Mouse (Mus musculus) heart, postnatal 14 days (tissue): ENCODE measurements around the gene Hist1h2ab. TPM values are rescaled to one million over a fixed set of nuclear protein-coding genes. Genes with fewer than 3 reads are reported as not detected.

ENCODE experiments used
- DNase-seq, 2 experiments: peaks; one replicate each; pipeline ENCODE4 v3.0.0; 2021 to 2022
- intact Hi-C: fragments of 180-260 bp; cut with DNase I; formaldehyde crosslinking; loops from one replicate; pipeline ENCODE4 v1.15.1; 2025
- total RNA-seq, 2 experiments: library from RNA; stranded (reverse); gene quantifications; 2 replicates each; pipeline ENCODE4 v1.2.3; 2021

Gene Hist1h2ab
- total RNA-seq, 2 experiments from 2014 or later, result 54.2 to 146 TPM

- DNase-seq, result no peak
- intact Hi-C loops, result loop anchor here (5.0 to 10.0 kb wide), 3 partner anchors 312 to 1925 kb away; partner anchors contain the start of genes Hist1h2ag, Hist1h2bj and Hist1h4i
Observed at GRCm38 (mm10) chr13:23749563-23750121, 1.3 kb upstream of the Hist1h2ab start.

- DNase-seq, result no peak
- intact Hi-C loops, result loop anchor here (10.0 kb wide), 1 partner anchor 1927 kb away; no protein-coding TSS in a partner anchor
Observed at GRCm38 (mm10) chr13:23751478-23751956, 591 bp downstream of the Hist1h2ab start.

- DNase-seq, result peak; percentile 82 to 87
Observed at GRCm38 (mm10) chr13:23752067-23752741, 1.3 kb downstream of the Hist1h2ab start, which contains the start of gene Hist1h3b. TSS of gene Hist1h3b (plus strand) at chr13:23752267.

GRCm38 (mm10) chr13:23752742-23753172 lies 1.8 kb downstream of the Hist1h2ab start:
- no peak for DNase-seq
- intact Hi-C loops, result loop anchor here (10.0 kb wide), 1 partner anchor 1928 kb away; no protein-coding TSS in a partner anchor

More at GRCm38 (mm10) chr13:23752067-23752741, 1.3 kb downstream of the Hist1h2ab start, which contains the start of gene Hist1h3b:
- intact Hi-C loops, result loop anchor here (10.0 kb wide), 1 partner anchor 1927 kb away; no protein-coding TSS in a partner anchor

- no peak for DNase-seq
- intact Hi-C loops, result loop anchor here (10.0 kb wide), 1 partner anchor 1929 kb away; no protein-coding TSS in a partner anchor
Observed at GRCm38 (mm10) chr13:23753314-23754078, 2.6 kb downstream of the Hist1h2ab start.

- intact Hi-C loops, result loop anchor here (10.0 kb wide), 1 partner anchor 1930 kb away; no protein-coding TSS in a partner anchor
- DNase-seq, result no peak
Observed at GRCm38 (mm10) chr13:23755000-23755399, 4.1 kb downstream of the Hist1h2ab start.

- intact Hi-C loops, result loop anchor here (10.0 kb wide), 1 partner anchor 1932 kb away; no protein-coding TSS in a partner anchor
- peak; percentile 69 to 85 for DNase-seq
Observed at GRCm38 (mm10) chr13:23756790-23757189, 5.9 kb downstream of the Hist1h2ab start, which contains the start of gene Hist1h4b. TSS of gene Hist1h4b (plus strand) at chr13:23757013.

- DNase-seq, result no peak
- intact Hi-C loops, result loop anchor here (10.0 kb wide), 1 partner anchor 1932 kb away; no protein-coding TSS in a partner anchor
Observed at GRCm38 (mm10) chr13:23757211-23757773, 6.4 kb downstream of the Hist1h2ab start.

GRCm38 (mm10) chr13:23757921-23758320 lies 7.0 kb downstream of the Hist1h2ab start:
- intact Hi-C loops, result loop anchor here (10.0 kb wide), 1 partner anchor 1933 kb away; no protein-coding TSS in a partner anchor
- no peak for DNase-seq

- intact Hi-C loops, result loop anchor here (10.0 kb wide), 1 partner anchor 1935 kb away; no protein-coding TSS in a partner anchor
- DNase-seq, result no peak
Observed at GRCm38 (mm10) chr13:23759251-23759771, 8.4 kb downstream of the Hist1h2ab start.

- no peak for DNase-seq
- intact Hi-C loops, result loop anchor here (5.0 to 10.0 kb wide), 2 partner anchors 1718 to 1935 kb away; partner anchors contain the start of genes Hist1h2ag, Hist1h2bj and Hist1h4i
Observed at GRCm38 (mm10) chr13:23759916-23760239, 9.0 kb downstream of the Hist1h2ab start.

- intact Hi-C loops, result loop anchor here (5.0 kb wide), 1 partner anchor 1718 kb away; the partner anchor contains the start of genes Hist1h2ag, Hist1h2bj and Hist1h4i
- no peak for DNase-seq
Observed at GRCm38 (mm10) chr13:23760240-23760971, 9.5 kb downstream of the Hist1h2ab start.

- DNase-seq, result peak; percentile 96 to 98
- intact Hi-C loops, result loop anchor here (5.0 kb wide), 1 partner anchor 1719 kb away; the partner anchor contains the start of genes Hist1h2ag, Hist1h2bj and Hist1h4i
Observed at GRCm38 (mm10) chr13:23760972-23761864, 10.3 kb downstream of the Hist1h2ab start, which contains the start of gene Hist1h4a. TSS of gene Hist1h4a (minus strand) at chr13:23761230.

GRCm38 (mm10) chr13:23761871-23762821 lies 11.2 kb downstream of the Hist1h2ab start, which contains the start of gene Hist1h3a:
TSS of gene Hist1h3a (minus strand) at chr13:23762386.
- intact Hi-C loops, result loop anchor here (5.0 kb wide), 1 partner anchor 1720 kb away; the partner anchor contains the start of genes Hist1h2ag, Hist1h2bj and Hist1h4i
- DNase-seq, result peak in 1 of 2 experiments; percentile 59

- no peak for DNase-seq
- intact Hi-C loops, result loop anchor here (5.0 kb wide), 1 partner anchor 1721 kb away; the partner anchor contains the start of genes Hist1h2ag, Hist1h2bj and Hist1h4i
Observed at GRCm38 (mm10) chr13:23763242-23763585, 12.3 kb downstream of the Hist1h2ab start.
